Mouse (Mus musculus): Measurements from ENCODE around the gene Lrrc56. TPM values are rescaled to one million over a fixed set of nuclear protein-coding genes. Genes with fewer than 3 reads are reported as not detected.
"Not testable (repeated sequence)": the region's sequence is repeated elsewhere in the genome, so short reads cannot be mapped to it uniquely, and the experiment has no call there.

Gene Lrrc56
- polyA plus RNA-seq, 1 experiment, result 5.4 TPM

GRCm38 (mm10) chr7:141231551-141231950 lies 37.6 kb downstream of the Lrrc56 start:
- WGBS, result 81% methylated on average over 10 of the region's 10 CpGs
- DNase-seq (ENCODE audit: low read depth, low spot score), result no peak

- 75% methylated on average over 4 of the region's 4 CpGs for WGBS
- not testable (repeated sequence) for DNase-seq (ENCODE audit: low read depth, low spot score)
Observed at GRCm38 (mm10) chr7:141250486-141250885, 56.5 kb downstream of the Lrrc56 start.

GRCm38 (mm10) chr7:141256159-141256558 lies 62.2 kb downstream of the Lrrc56 start:
- WGBS, result 90% methylated on average over 10 of the region's 10 CpGs
- no peak for DNase-seq (ENCODE audit: low read depth, low spot score)

Other genes starting within 250 kb of the Lrrc56 start
- gene Ifitm5, start 243.9 kb upstream of the Lrrc56 start, polyA plus RNA-seq (2012; rRNA removed), result 0.86 and 0.95 TPM in 2 replicates
- gene Gm45717, start 238.2 kb upstream of the Lrrc56 start, polyA plus RNA-seq (2012; rRNA removed), result not detected in 2 replicates
- gene Ifitm2, start 238.2 kb upstream of the Lrrc56 start, polyA plus RNA-seq (2012; rRNA removed), result 596 and 675 TPM in 2 replicates
- gene Ifitm1, start 226.9 kb upstream of the Lrrc56 start, polyA plus RNA-seq (2012; rRNA removed), result 138 and 161 TPM in 2 replicates
- gene Ifitm3, start 183.4 kb upstream of the Lrrc56 start, polyA plus RNA-seq (2012; rRNA removed), result 306 and 461 TPM in 2 replicates
- 6.3 and 8.3 TPM in 2 replicates for gene Ifitm6, start 176.2 kb upstream of the Lrrc56 start, polyA plus RNA-seq (2012; rRNA removed)
- gene Gm17387, start 165.0 kb upstream of the Lrrc56 start, polyA plus RNA-seq (2012; rRNA removed), result not detected in 2 replicates
- 15.8 and 22.3 TPM in 2 replicates for gene B4galnt4, start 133.1 kb upstream of the Lrrc56 start, polyA plus RNA-seq (2012; rRNA removed)
- gene Pkp3, start 115.9 kb upstream of the Lrrc56 start, polyA plus RNA-seq (2012; rRNA removed), result 101 and 143 TPM in 2 replicates
- gene Sigirr, start 93.6 kb upstream of the Lrrc56 start, polyA plus RNA-seq (2012; rRNA removed), result 41.3 and 41.8 TPM in 2 replicates
- 143 and 205 TPM in 2 replicates for gene Ano9, start 76.4 kb upstream of the Lrrc56 start, polyA plus RNA-seq (2012; rRNA removed)
- gene Ptdss2, start 71.8 kb upstream of the Lrrc56 start, polyA plus RNA-seq (2012; rRNA removed), result 23.6 and 28.1 TPM in 2 replicates
- gene Rnh1, start 21.3 kb upstream of the Lrrc56 start, polyA plus RNA-seq (2012; rRNA removed), result 146 and 149 TPM in 2 replicates
- 82.1 and 91.7 TPM in 2 replicates for gene Hras, start 152 bp upstream of the Lrrc56 start, polyA plus RNA-seq (2012; rRNA removed)
- gene Lmntd2, start 19.9 kb downstream of the Lrrc56 start, polyA plus RNA-seq (2012; rRNA removed), result 7.2 and 9.4 TPM in 2 replicates
- gene Rassf7, start 21.7 kb downstream of the Lrrc56 start, polyA plus RNA-seq (2012; rRNA removed), result 143 and 153 TPM in 2 replicates
- 23.1 and 24.7 TPM in 2 replicates for gene Phrf1, start 34.6 kb downstream of the Lrrc56 start, polyA plus RNA-seq (2012; rRNA removed)
- 159 and 210 TPM in 2 replicates for gene Irf7, start 72.3 kb downstream of the Lrrc56 start, polyA plus RNA-seq (2012; rRNA removed)
- gene Cdhr5, start 82.6 kb downstream of the Lrrc56 start, polyA plus RNA-seq (2012; rRNA removed), result 611 and 677 TPM in 2 replicates
- gene Sct, start 85.0 kb downstream of the Lrrc56 start, polyA plus RNA-seq (2012; rRNA removed), result 226 and 321 TPM in 2 replicates
- 0.08 and 0.21 TPM in 2 replicates for gene Drd4, start 97.8 kb downstream of the Lrrc56 start, polyA plus RNA-seq (2012; rRNA removed)
- 17.5 and 19.9 TPM in 2 replicates for gene Deaf1, start 133.5 kb downstream of the Lrrc56 start, polyA plus RNA-seq (2012; rRNA removed)
- 33.3 and 37.2 TPM in 2 replicates for gene Tmem80, start 133.6 kb downstream of the Lrrc56 start, polyA plus RNA-seq (2012; rRNA removed)
- gene Eps8l2, start 144.7 kb downstream of the Lrrc56 start, polyA plus RNA-seq (2012; rRNA removed), result 314 and 414 TPM in 2 replicates
- 554 and 560 TPM in 2 replicates for gene Taldo1, start 198.0 kb downstream of the Lrrc56 start, polyA plus RNA-seq (2012; rRNA removed)
- gene Gatd1, start 220.0 kb downstream of the Lrrc56 start, polyA plus RNA-seq (2012; rRNA removed), result 54.0 and 56.7 TPM in 2 replicates
- 2.0 and 2.9 TPM in 2 replicates for gene Cend1, start 235.3 kb downstream of the Lrrc56 start, polyA plus RNA-seq (2012; rRNA removed)
- 214 and 297 TPM in 2 replicates for gene Slc25a22, start 243.7 kb downstream of the Lrrc56 start, polyA plus RNA-seq (2012; rRNA removed)
- 13.0 and 17.0 TPM in 2 replicates for gene Pidd1, start 249.9 kb downstream of the Lrrc56 start, polyA plus RNA-seq (2012; rRNA removed)